Mouse (Mus musculus): ENCODE data around the gene Pld4. TPM values are rescaled to one million over a fixed set of nuclear protein-coding genes. Genes with fewer than 3 reads are reported as not detected.

The Pld4 gene
- total RNA-seq (2014; rRNA removed) (6.2 and 7.3 TPM in 2 replicates), polyA plus RNA-seq (2015; fragmentation: Nextera tagmentation; extraction: Ambion mirVana) (8.0 and 8.1 TPM in 2 replicates)

GRCm38 (mm10) chr12:112760154-112760926, at the start of gene Pld4:
Gene Pld4 (plus strand): TSS chr12:112760655.
- no peak within 1 kb of the TSS for H3K27ac ChIP-seq (ENCODE audit: low read depth, low read length)
- no peaks in the 10 kb centered on the region for H3K9me3 ChIP-seq (ENCODE audit: low read length)
- TF ChIP-seq CTCF (IDR thresholded peaks at IDR 0.05; ENCODE audit: low read depth): no peak
- no peak for DNase-seq
- H3K4me1 ChIP-seq (ENCODE audit: insufficient read depth): no peaks in the 10 kb centered on the region
- no peak within 1 kb of the TSS for H3K4me3 ChIP-seq (ENCODE audit: low read depth, low read length)
- H3K27me3 ChIP-seq (ENCODE audit: insufficient read depth, low read length): no peaks in the 10 kb centered on the region
- no peaks in the 10 kb centered on the region for H3K36me3 ChIP-seq (ENCODE audit: insufficient read depth)
- no peak for ATAC-seq
- 45% methylated on average over 4 of the region's 4 CpGs for WGBS
- no peak within 1 kb of the TSS for H3K9ac ChIP-seq
- H3K4me2 ChIP-seq (ENCODE audit: low read depth): no peak within 1 kb of the TSS

- no peak for TF ChIP-seq CTCF (IDR thresholded peaks at IDR 0.05; ENCODE audit: low read depth)
- Histone ChIP-seq H3K4me2 (ENCODE audit: low read depth) (no peak overlapping the region), H3K9ac (no peak overlapping the region), H3K4me1 (ENCODE audit: insufficient read depth) (0 out of 2 replicates have a peak, but pooled peaks cover 2% of the 10 kb centered on the region), H3K9me3 (ENCODE audit: low read length) (no peaks in the 10 kb centered on the region), H3K4me3 (ENCODE audit: low read depth, low read length) (no peak overlapping the region), H3K27me3 (ENCODE audit: insufficient read depth, low read length) (no peaks in the 10 kb centered on the region), H3K27ac (ENCODE audit: low read depth, low read length) (no peak overlapping the region), H3K36me3 (ENCODE audit: insufficient read depth) (no peaks in the 10 kb centered on the region)
- ATAC-seq (peak; percentile 62), DNase-seq (peak; percentile 65)
- 59% methylated on average over 3 of the region's 3 CpGs for WGBS
Measured at GRCm38 (mm10) chr12:112713984-112714383, 46.5 kb upstream of the Pld4 start.

- 29% methylated on average over 7 of the region's 7 CpGs for WGBS
- ATAC-seq (no peak), DNase-seq (peak; percentile 63)
- peak; percentile 69 for TF ChIP-seq CTCF (IDR thresholded peaks at IDR 0.05; ENCODE audit: low read depth)
- Histone ChIP-seq H3K36me3 (ENCODE audit: insufficient read depth) (no peaks in the 10 kb centered on the region), H3K9me3 (ENCODE audit: low read length) (no peaks in the 10 kb centered on the region), H3K4me2 (ENCODE audit: low read depth) (no peak overlapping the region), H3K4me1 (ENCODE audit: insufficient read depth) (peaks cover 7% of the 10 kb centered on the region; the same call in 1 of the 2 replicates), H3K4me3 (ENCODE audit: low read depth, low read length) (no peak overlapping the region), H3K27ac (ENCODE audit: low read depth, low read length) (no peak overlapping the region), H3K27me3 (ENCODE audit: insufficient read depth, low read length) (no peaks in the 10 kb centered on the region), H3K9ac (no peak overlapping the region)
Measured at GRCm38 (mm10) chr12:112717140-112717539, 43.3 kb upstream of the Pld4 start.

GRCm38 (mm10) chr12:112718995-112719394, 41.5 kb upstream of the Pld4 start:
- DNase-seq: no peak
- ATAC-seq: no peak
- Histone ChIP-seq H3K27ac (ENCODE audit: low read depth, low read length) (no peak overlapping the region), H3K27me3 (ENCODE audit: insufficient read depth, low read length) (no peaks in the 10 kb centered on the region), H3K36me3 (ENCODE audit: insufficient read depth) (no peaks in the 10 kb centered on the region), H3K9me3 (ENCODE audit: low read length) (no peaks in the 10 kb centered on the region), H3K4me3 (ENCODE audit: low read depth, low read length) (no peak overlapping the region), H3K4me1 (ENCODE audit: insufficient read depth) (peaks cover 11% of the 10 kb centered on the region), H3K9ac (no peak overlapping the region), H3K4me2 (ENCODE audit: low read depth) (no peak overlapping the region)
- WGBS: 77% methylated on average over 5 of the region's 5 CpGs
- TF ChIP-seq CTCF (IDR thresholded peaks at IDR 0.05; ENCODE audit: low read depth): no peak

GRCm38 (mm10) chr12:112720216-112720615, 40.2 kb upstream of the Pld4 start, which contains the start of gene Cep170b:
Gene Cep170b (plus strand): TSS chr12:112720455.
- 76% methylated on average over 6 of the region's 6 CpGs for WGBS
- ATAC-seq (no peak), DNase-seq (no peak)
- Histone ChIP-seq H3K9ac (peak within 1 kb of the TSS; percentile 90), H3K4me2 (ENCODE audit: low read depth) (peak within 1 kb of the TSS; percentile 93), H3K4me1 (ENCODE audit: insufficient read depth) (peaks cover 11% of the 10 kb centered on the region), H3K27ac (ENCODE audit: low read depth, low read length) (peak within 1 kb of the TSS; percentile 36; the same call in 1 of the 2 replicates), H3K9me3 (ENCODE audit: low read length) (no peaks in the 10 kb centered on the region), H3K27me3 (ENCODE audit: insufficient read depth, low read length) (no peaks in the 10 kb centered on the region), H3K4me3 (ENCODE audit: low read depth, low read length) (peak within 1 kb of the TSS; percentile 84), H3K36me3 (ENCODE audit: insufficient read depth) (0 out of 2 replicates have a peak, but pooled peaks cover 6% of the 10 kb centered on the region)
- TF ChIP-seq CTCF (IDR thresholded peaks at IDR 0.05; ENCODE audit: low read depth): no peak

GRCm38 (mm10) chr12:112720890-112721423, 39.5 kb upstream of the Pld4 start:
- Histone ChIP-seq H3K27ac (ENCODE audit: low read depth, low read length) (peak overlapping the region; percentile 36; the same call in 1 of the 2 replicates), H3K4me2 (ENCODE audit: low read depth) (peak overlapping the region; percentile 93), H3K9ac (peak overlapping the region; percentile 90), H3K9me3 (ENCODE audit: low read length) (no peaks in the 10 kb centered on the region), H3K36me3 (ENCODE audit: insufficient read depth) (0 out of 2 replicates have a peak, but pooled peaks cover 7% of the 10 kb centered on the region), H3K4me1 (ENCODE audit: insufficient read depth) (peaks cover 15% of the 10 kb centered on the region), H3K27me3 (ENCODE audit: insufficient read depth, low read length) (no peaks in the 10 kb centered on the region), H3K4me3 (ENCODE audit: low read depth, low read length) (peak overlapping the region; percentile 84)
- no peak for ATAC-seq
- no peak for TF ChIP-seq CTCF (IDR thresholded peaks at IDR 0.05; ENCODE audit: low read depth)
- no peak for DNase-seq
- WGBS: 42% methylated on average over 12 of the region's 12 CpGs

Measured in forebrain, postnatal 0 days (tissue).